Mouse (Mus musculus): Measurements from ENCODE around the gene Smurf1.
A peak's percentile ranks its signal among the peaks of the same experiment; 100 is the strongest.

The Smurf1 gene

GRCm38 (mm10) chr5:144965639-144966351, at the start of gene Smurf1:
Gene Smurf1, minus strand, starts transcription at chr5:144965847.
- DNase-seq (ENCODE audit: low spot score), result peak; percentile 91

- no peak for DNase-seq (ENCODE audit: low spot score)
Observed at GRCm38 (mm10) chr5:145014278-145014677, 48.6 kb upstream of the Smurf1 start.

GRCm38 (mm10) chr5:145008878-145009659, 43.4 kb upstream of the Smurf1 start:
- no peak for DNase-seq (ENCODE audit: low spot score)

- DNase-seq (ENCODE audit: low spot score), result no peak
Observed at GRCm38 (mm10) chr5:145005596-145005995, 39.9 kb upstream of the Smurf1 start.

- DNase-seq (ENCODE audit: low spot score), result no peak
Observed at GRCm38 (mm10) chr5:145004495-145004894, 38.8 kb upstream of the Smurf1 start.

GRCm38 (mm10) chr5:145003362-145003761, 37.7 kb upstream of the Smurf1 start:
- DNase-seq (ENCODE audit: low spot score), result no peak

- no peak for DNase-seq (ENCODE audit: low spot score)
Observed at GRCm38 (mm10) chr5:144998491-144998890, 32.8 kb upstream of the Smurf1 start.

GRCm38 (mm10) chr5:144990481-144990880, 24.8 kb upstream of the Smurf1 start:
- no peak for DNase-seq (ENCODE audit: low spot score)

- DNase-seq (ENCODE audit: low spot score), result no peak
Observed at GRCm38 (mm10) chr5:144990051-144990450, 24.4 kb upstream of the Smurf1 start.

GRCm38 (mm10) chr5:144989061-144989405, 23.4 kb upstream of the Smurf1 start:
- no peak for DNase-seq (ENCODE audit: low spot score)

- no peak for DNase-seq (ENCODE audit: low spot score)
Observed at GRCm38 (mm10) chr5:144988340-144989060, 22.9 kb upstream of the Smurf1 start.

GRCm38 (mm10) chr5:144987561-144987960, 21.9 kb upstream of the Smurf1 start:
- peak; percentile 78 for DNase-seq (ENCODE audit: low spot score)

- no peak for DNase-seq (ENCODE audit: low spot score)
Observed at GRCm38 (mm10) chr5:144984839-144985238, 19.2 kb upstream of the Smurf1 start.

GRCm38 (mm10) chr5:144983227-144983626, 17.6 kb upstream of the Smurf1 start:
- peak; percentile 56 for DNase-seq (ENCODE audit: low spot score)

GRCm38 (mm10) chr5:144979110-144979509, 13.5 kb upstream of the Smurf1 start:
- no peak for DNase-seq (ENCODE audit: low spot score)

GRCm38 (mm10) chr5:144978533-144979107, 13.0 kb upstream of the Smurf1 start:
- DNase-seq (ENCODE audit: low spot score), result no peak

- no peak for DNase-seq (ENCODE audit: low spot score)
Observed at GRCm38 (mm10) chr5:144971266-144971665, 5.6 kb upstream of the Smurf1 start.

- DNase-seq (ENCODE audit: low spot score), result peak; percentile 94
Observed at GRCm38 (mm10) chr5:144964872-144965638, 592 bp downstream of the Smurf1 start.

- no peak for DNase-seq (ENCODE audit: low spot score)
Observed at GRCm38 (mm10) chr5:144964465-144964864, 1.2 kb downstream of the Smurf1 start.

- peak; percentile 55 for DNase-seq (ENCODE audit: low spot score)
Observed at GRCm38 (mm10) chr5:144963817-144964261, 1.8 kb downstream of the Smurf1 start.

- no peak for DNase-seq (ENCODE audit: low spot score)
Observed at GRCm38 (mm10) chr5:144963401-144963800, 2.2 kb downstream of the Smurf1 start.

- no peak for DNase-seq (ENCODE audit: low spot score)
Observed at GRCm38 (mm10) chr5:144958271-144958670, 7.4 kb downstream of the Smurf1 start.

Measured in testis, postnatal 14 days (tissue).